Mouse (Mus musculus): ENCODE data around the gene Myo16. TPM values are rescaled to one million over a fixed set of nuclear protein-coding genes. Genes with fewer than 3 reads are reported as not detected.

Gene Myo16
- polyA plus RNA-seq, 1 experiment, result 0.66 TPM

GRCm38 (mm10) chr8:10671862-10672548 is 518.3 kb downstream of the Myo16 start:
- Histone ChIP-seq H3K27me3 (ENCODE audit: control insufficient read depth, insufficient read depth, low read length) (no peaks in the 10 kb centered on the region), H3K4me3 (ENCODE audit: control insufficient read depth, insufficient read depth, low read length) (no peak overlapping the region), H3K36me3 (ENCODE audit: control insufficient read depth, insufficient read depth, low read length) (no peaks in the 10 kb centered on the region), H3K27ac (ENCODE audit: control insufficient read depth, insufficient read depth, low read length) (no peak overlapping the region), H3K4me1 (replicated peaks; ENCODE audit: control insufficient read depth, insufficient read depth, low read length) (no peaks in the 10 kb centered on the region)
- 69% methylated on average over 2 of the region's 2 CpGs for WGBS
- DNase-seq, result no peak
- TF ChIP-seq CTCF (IDR thresholded peaks at IDR 0.05; ENCODE audit: borderline replicate concordance, control insufficient read depth, extremely low read depth, insufficient read depth, low read length, poor library complexity) (no peak), POLR2A (IDR thresholded peaks at IDR 0.05; ENCODE audit: control insufficient read depth, extremely low read depth, insufficient read depth, low read length, poor library complexity) (no peak)

GRCm38 (mm10) chr8:10677840-10678410 is 524.2 kb downstream of the Myo16 start:
- 82% methylated on average over 9 of the region's 9 CpGs for WGBS
- no peak for TF ChIP-seq CTCF (IDR thresholded peaks at IDR 0.05; ENCODE audit: borderline replicate concordance, control insufficient read depth, extremely low read depth, insufficient read depth, low read length, poor library complexity)
- TF ChIP-seq POLR2A (IDR thresholded peaks at IDR 0.05; ENCODE audit: control insufficient read depth, extremely low read depth, insufficient read depth, low read length, poor library complexity), result no peak
- DNase-seq, result no peak
- Histone ChIP-seq H3K36me3 (ENCODE audit: control insufficient read depth, insufficient read depth, low read length) (no peaks in the 10 kb centered on the region), H3K27me3 (ENCODE audit: control insufficient read depth, insufficient read depth, low read length) (no peaks in the 10 kb centered on the region), H3K4me1 (replicated peaks; ENCODE audit: control insufficient read depth, insufficient read depth, low read length) (no peaks in the 10 kb centered on the region), H3K4me3 (ENCODE audit: control insufficient read depth, insufficient read depth, low read length) (no peak overlapping the region), H3K27ac (ENCODE audit: control insufficient read depth, insufficient read depth, low read length) (no peak overlapping the region)

DNA sequence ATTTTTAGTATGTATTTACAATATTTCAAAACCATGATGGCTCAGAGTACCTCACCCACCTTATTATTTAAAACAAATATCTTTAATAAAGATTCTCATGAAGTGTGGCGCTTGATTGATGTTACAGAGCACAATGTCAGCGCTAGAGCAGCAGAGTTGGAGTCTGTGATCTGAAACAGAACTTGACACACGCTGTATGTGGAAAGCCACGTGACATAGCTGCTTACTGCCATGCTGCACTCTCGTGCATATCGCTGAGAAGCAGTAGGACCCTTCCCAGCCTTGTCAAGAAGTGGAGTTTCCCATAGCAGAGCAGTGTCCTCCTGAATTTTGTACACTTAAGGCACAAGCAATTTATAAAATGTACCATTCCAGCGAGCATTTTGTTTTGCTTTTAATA is 528.2 kb downstream of the Myo16 start:
- Histone ChIP-seq H3K27ac (ENCODE audit: control insufficient read depth, insufficient read depth, low read length) (no peak overlapping the region), H3K36me3 (ENCODE audit: control insufficient read depth, insufficient read depth, low read length) (no peaks in the 10 kb centered on the region), H3K4me3 (ENCODE audit: control insufficient read depth, insufficient read depth, low read length) (no peak overlapping the region), H3K4me1 (replicated peaks; ENCODE audit: control insufficient read depth, insufficient read depth, low read length) (no peaks in the 10 kb centered on the region), H3K27me3 (ENCODE audit: control insufficient read depth, insufficient read depth, low read length) (no peaks in the 10 kb centered on the region)
- DNase-seq, result no peak
- TF ChIP-seq POLR2A (IDR thresholded peaks at IDR 0.05; ENCODE audit: control insufficient read depth, extremely low read depth, insufficient read depth, low read length, poor library complexity), result no peak
- WGBS, result 89% methylated on average over 7 of the region's 7 CpGs

- no peak for DNase-seq
Measured at GRCm38 (mm10) chr8:10683088-10683487, 529.4 kb downstream of the Myo16 start.

More at GRCm38 (mm10) chr8:10683088-10683487, 529.4 kb downstream of the Myo16 start:
- Histone ChIP-seq H3K27me3 (ENCODE audit: control insufficient read depth, insufficient read depth, low read length) (no peaks in the 10 kb centered on the region), H3K27ac (ENCODE audit: control insufficient read depth, insufficient read depth, low read length) (no peak overlapping the region), H3K4me1 (replicated peaks; ENCODE audit: control insufficient read depth, insufficient read depth, low read length) (no peaks in the 10 kb centered on the region), H3K36me3 (ENCODE audit: control insufficient read depth, insufficient read depth, low read length) (no peaks in the 10 kb centered on the region), H3K4me3 (ENCODE audit: control insufficient read depth, insufficient read depth, low read length) (no peak overlapping the region)
- 20% methylated on average over 8 of the region's 8 CpGs for WGBS
- TF ChIP-seq CTCF (IDR thresholded peaks at IDR 0.05; ENCODE audit: borderline replicate concordance, control insufficient read depth, extremely low read depth, insufficient read depth, low read length, poor library complexity) (no peak), POLR2A (IDR thresholded peaks at IDR 0.05; ENCODE audit: control insufficient read depth, extremely low read depth, insufficient read depth, low read length, poor library complexity) (no peak)

Other genes with a start within 250 kb of the Myo16 start
- 16.0 and 18.3 TPM in 2 replicates for gene Lig4, start 176.2 kb upstream of the Myo16 start, polyA plus RNA-seq (2012; rRNA removed)
- gene Abhd13, start 176.2 kb upstream of the Myo16 start, polyA plus RNA-seq (2012; rRNA removed), result 10.5 and 10.9 TPM in 2 replicates
- gene Tnfsf13b, start 147.4 kb upstream of the Myo16 start, polyA plus RNA-seq (2012; rRNA removed), result 1.5 and 1.7 TPM in 2 replicates

Data from thymus, adult 2 months (tissue).